Mouse (Mus musculus) embryonic facial prominence, embryonic 12.5 days (tissue): ENCODE data around the gene BC051019. TPM values are rescaled to one million over a fixed set of nuclear protein-coding genes. Genes with fewer than 3 reads are reported as not detected.

Source experiments
- ATAC-seq: fragments of 200-750 bp; cut with Nextera tagmentation; 2 replicates; pipeline ENCODE4 v1.8.0; 2017; ENCODE audit not compliant: insufficient number of reproducible peaks, insufficient read depth, low FRiP score, low TSS enrichment
- H3K27ac ChIP-seq: fragments of 300-500 bp; sonication (generic); 2 replicates; pipeline ENCODE4 v1.5.1; 2016; ENCODE audit warnings: mild to moderate bottlenecking
- H3K27me3 ChIP-seq: fragments of 300-500 bp; sonication (generic); 2 replicates; pipeline ENCODE4 v1.6.1; 2016; ENCODE audit warnings: mild to moderate bottlenecking, moderate library complexity
- H3K36me3 ChIP-seq: fragments of 300-500 bp; sonication (generic); 2 replicates; pipeline ENCODE4 v1.6.1; 2016; ENCODE audit warnings: mild to moderate bottlenecking
- H3K4me1 ChIP-seq: fragments of 300-500 bp; sonication (generic); 2 replicates; pipeline ENCODE4 v1.6.1; 2016
- H3K4me2 ChIP-seq: fragments of 300-500 bp; sonication (generic); replicated peaks from 2 replicates; pipeline ENCODE4 v1.6.1; 2016; ENCODE audit warnings: mild to moderate bottlenecking, moderate library complexity
- H3K4me3 ChIP-seq: fragments of 300-500 bp; sonication (generic); 2 replicates; pipeline ENCODE4 v1.5.1; 2016; ENCODE audit warnings: mild to moderate bottlenecking
- H3K9ac ChIP-seq: fragments of 300-500 bp; sonication (generic); 2 replicates; pipeline ENCODE4 v1.6.1; 2016; ENCODE audit warnings: mild to moderate bottlenecking, moderate library complexity
- H3K9me3 ChIP-seq: fragments of 300-500 bp; sonication (generic); 2 replicates; pipeline ENCODE4 v1.6.1; 2016; ENCODE audit warnings: mild to moderate bottlenecking, moderate library complexity
- WGBS: fragments of 180-500 bp; shearing (Covaris S2); methylation state at CpG from one replicate; pipeline ENCODE4 v1.1.7; 2016; 5-methylcytosine and 5-hydroxymethylcytosine counted together
- polyA plus RNA-seq: library from polyadenylated mRNA; unstranded; fragments of >200 nt; fragmentation: Nextera tagmentation; extraction: Ambion mirVana; gene quantifications from 2 replicates; pipeline ENCODE4 v1.2.1, GENCODE M21; 2016

BC051019 gene
- polyA plus RNA-seq, 1 experiment from 2014 or later = 0.19 TPM

- Histone ChIP-seq H3K27ac (no peak overlapping the region), H3K27me3 (no peaks in the 10 kb centered on the region), H3K9ac (no peak overlapping the region), H3K4me1 (peaks cover 6% of the 10 kb centered on the region; the same call in 1 of the 2 replicates), H3K4me2 (peak overlapping the region; percentile 67), H3K9me3 (no peaks in the 10 kb centered on the region), H3K4me3 (peak overlapping the region; percentile 50), H3K36me3 (peaks cover 4% of the 10 kb centered on the region; the same call in 1 of the 2 replicates)
- 58% methylated on average over 3 of the region's 3 CpGs for WGBS
- ATAC-seq = no peak
Observed at GRCm38 (mm10) chr7:109704461-109704860, 19.2 kb downstream of the BC051019 start.

GRCm38 (mm10) chr7:109704016-109704377 is 19.7 kb downstream of the BC051019 start:
- ATAC-seq = no peak
- Histone ChIP-seq H3K4me3 (peak overlapping the region; percentile 50), H3K27ac (peak overlapping the region; percentile 78), H3K27me3 (no peaks in the 10 kb centered on the region), H3K9ac (peak overlapping the region; percentile 56), H3K4me2 (peak overlapping the region; percentile 67), H3K36me3 (peaks cover 3% of the 10 kb centered on the region; the same call in 1 of the 2 replicates), H3K4me1 (peaks cover 6% of the 10 kb centered on the region; the same call in 1 of the 2 replicates), H3K9me3 (no peaks in the 10 kb centered on the region)
- WGBS = 3% methylated on average over 17 of the region's 17 CpGs

GRCm38 (mm10) chr7:109703190-109704015 is 20.2 kb downstream of the BC051019 start, which contains the start of the genes St5 and Akip1:
Gene St5 (minus strand): TSS chr7:109703605.
Gene Akip1 (plus strand): TSS chr7:109703690.
- Histone ChIP-seq H3K4me1 (no peaks in the 10 kb centered on the region), H3K4me3 (peak within 1 kb of the TSS; percentile 50), H3K4me2 (peak within 1 kb of the TSS; percentile 67), H3K9me3 (no peaks in the 10 kb centered on the region), H3K36me3 (no peaks in the 10 kb centered on the region), H3K27me3 (no peaks in the 10 kb centered on the region), H3K27ac (peak within 1 kb of the TSS; percentile 78), H3K9ac (peak within 1 kb of the TSS; percentile 56)
- WGBS = under 1% methylated on average over 61 of the region's 61 CpGs
- peak; percentile 95 for ATAC-seq

GRCm38 (mm10) chr7:109702721-109703120 is 20.9 kb downstream of the BC051019 start:
- H3K27me3 ChIP-seq = no peaks in the 10 kb centered on the region
- H3K4me1 ChIP-seq = no peaks in the 10 kb centered on the region
- H3K4me2 ChIP-seq = peak overlapping the region; percentile 67
- H3K4me3 ChIP-seq = peak overlapping the region; percentile 50; the same call in 1 of the 2 replicates
- H3K9me3 ChIP-seq = no peaks in the 10 kb centered on the region
- no peak for ATAC-seq
- no peaks in the 10 kb centered on the region for H3K36me3 ChIP-seq
- WGBS = 42% methylated on average over 4 of the region's 4 CpGs
- H3K27ac ChIP-seq = no peak overlapping the region
- no peak overlapping the region for H3K9ac ChIP-seq

- no peak for ATAC-seq
- H3K4me1 ChIP-seq = no peaks in the 10 kb centered on the region
- H3K9ac ChIP-seq = no peak overlapping the region
- no peak overlapping the region for H3K4me3 ChIP-seq
- H3K27me3 ChIP-seq = no peaks in the 10 kb centered on the region
- H3K27ac ChIP-seq = no peak overlapping the region
- no peak overlapping the region for H3K4me2 ChIP-seq
- no peaks in the 10 kb centered on the region for H3K36me3 ChIP-seq
- H3K9me3 ChIP-seq = no peaks in the 10 kb centered on the region
Observed at GRCm38 (mm10) chr7:109700213-109700612, 23.4 kb downstream of the BC051019 start.

GRCm38 (mm10) chr7:109695339-109695726 is 28.3 kb downstream of the BC051019 start:
- no peaks in the 10 kb centered on the region for H3K4me1 ChIP-seq
- no peak overlapping the region for H3K4me3 ChIP-seq
- no peak overlapping the region for H3K27ac ChIP-seq
- ATAC-seq = no peak
- no peaks in the 10 kb centered on the region for H3K9me3 ChIP-seq
- H3K36me3 ChIP-seq = no peaks in the 10 kb centered on the region
- no peak overlapping the region for H3K9ac ChIP-seq
- 90% methylated on average over 10 of the region's 10 CpGs for WGBS
- no peak overlapping the region for H3K4me2 ChIP-seq
- no peaks in the 10 kb centered on the region for H3K27me3 ChIP-seq

GRCm38 (mm10) chr7:109694576-109695338 is 28.9 kb downstream of the BC051019 start:
- Histone ChIP-seq H3K36me3 (no peaks in the 10 kb centered on the region), H3K9ac (no peak overlapping the region), H3K9me3 (no peaks in the 10 kb centered on the region), H3K4me2 (no peak overlapping the region), H3K4me3 (no peak overlapping the region), H3K4me1 (no peaks in the 10 kb centered on the region), H3K27me3 (no peaks in the 10 kb centered on the region), H3K27ac (no peak overlapping the region)
- ATAC-seq = no peak
- 79% methylated on average over 13 of the region's 13 CpGs for WGBS

- H3K9ac ChIP-seq = no peak overlapping the region
- H3K27me3 ChIP-seq = no peaks in the 10 kb centered on the region
- H3K9me3 ChIP-seq = no peaks in the 10 kb centered on the region
- 0 out of 2 replicates have a peak, but pooled peaks cover 10% of the 10 kb centered on the region for H3K4me1 ChIP-seq
- ATAC-seq = no peak
- no peak overlapping the region for H3K4me3 ChIP-seq
- WGBS = 90% methylated on average over 5 of the region's 5 CpGs
- no peak overlapping the region for H3K4me2 ChIP-seq
- no peak overlapping the region for H3K27ac ChIP-seq
- H3K36me3 ChIP-seq = no peaks in the 10 kb centered on the region
Observed at GRCm38 (mm10) chr7:109690961-109691360, 32.7 kb downstream of the BC051019 start.

- Histone ChIP-seq H3K27ac (no peak overlapping the region), H3K4me3 (no peak overlapping the region), H3K27me3 (no peaks in the 10 kb centered on the region), H3K36me3 (no peaks in the 10 kb centered on the region), H3K9me3 (no peaks in the 10 kb centered on the region), H3K4me2 (no peak overlapping the region), H3K4me1 (0 out of 2 replicates have a peak, but pooled peaks cover 11% of the 10 kb centered on the region), H3K9ac (no peak overlapping the region)
- no peak for ATAC-seq
- WGBS = 92% methylated on average over 3 of the region's 3 CpGs
Observed at GRCm38 (mm10) chr7:109690101-109690500, 33.5 kb downstream of the BC051019 start.

- H3K4me1 ChIP-seq = 0 out of 2 replicates have a peak, but pooled peaks cover 11% of the 10 kb centered on the region
- no peak overlapping the region for H3K4me3 ChIP-seq
- ATAC-seq = no peak
- H3K27ac ChIP-seq = no peak overlapping the region
- H3K9me3 ChIP-seq = no peaks in the 10 kb centered on the region
- H3K27me3 ChIP-seq = no peaks in the 10 kb centered on the region
- no peaks in the 10 kb centered on the region for H3K36me3 ChIP-seq
- H3K4me2 ChIP-seq = no peak overlapping the region
- 27% methylated on average over 9 of the region's 9 CpGs for WGBS
- H3K9ac ChIP-seq = no peak overlapping the region
Observed at GRCm38 (mm10) chr7:109686585-109687128, 37.0 kb downstream of the BC051019 start.

GRCm38 (mm10) chr7:109680879-109681278 is 42.8 kb downstream of the BC051019 start:
- no peak for ATAC-seq
- Histone ChIP-seq H3K27ac (no peak overlapping the region), H3K27me3 (no peaks in the 10 kb centered on the region), H3K4me2 (no peak overlapping the region), H3K9me3 (no peaks in the 10 kb centered on the region), H3K4me3 (no peak overlapping the region), H3K9ac (no peak overlapping the region), H3K36me3 (no peaks in the 10 kb centered on the region), H3K4me1 (0 out of 2 replicates have a peak, but pooled peaks cover under 1% of the 10 kb centered on the region)
- WGBS = 80% methylated on average over 1 of the region's 1 CpGs
